Mouse (Mus musculus): ENCODE measurements at regions not wholly inside any gene's neighbourhood (a gene's known extent, or its start where the extent isn't known, plus 50 kb on each side); places are given as distances from the start of the nearest gene placed in this dataset.

GRCm38 (mm10) chr1:76664381-76664780 is 850.5 kb downstream of the Epha4 start:
- H3K27me3 ChIP-seq (ENCODE audit: control insufficient read depth, insufficient read depth, low read length, poor library complexity, severe bottlenecking) = no peaks in the 10 kb centered on the region
- H3K9ac ChIP-seq (ENCODE audit: low read depth, poor library complexity, severe bottlenecking) = no peak overlapping the region
- H3K36me3 ChIP-seq (ENCODE audit: control insufficient read depth, insufficient read depth, low read length, poor library complexity, severe bottlenecking) = no peaks in the 10 kb centered on the region
- H3K9me3 ChIP-seq (replicated peaks; ENCODE audit: control insufficient read depth, insufficient read depth, low read length, poor library complexity, severe bottlenecking) = no peaks in the 10 kb centered on the region
- TF ChIP-seq CTCF (IDR thresholded peaks at IDR 0.05; ENCODE audit: low read depth, low read length) (no peak), POLR2A (IDR thresholded peaks at IDR 0.05; ENCODE audit: insufficient read depth, low read length) (no peak), EP300 (IDR thresholded peaks at IDR 0.05; ENCODE audit: insufficient read depth, low read depth, low read length) (no peak)
- H3K4me1 ChIP-seq (ENCODE audit: control insufficient read depth, insufficient read depth, low read length) = no peaks in the 10 kb centered on the region
- no peak overlapping the region for H3K4me3 ChIP-seq (ENCODE audit: low read depth, low read length)
- no peak overlapping the region for H3K27ac ChIP-seq (ENCODE audit: insufficient read depth, low read length)

GRCm38 (mm10) chr1:76676836-76677235 is 838.1 kb downstream of the Epha4 start:
- Histone ChIP-seq H3K36me3 (ENCODE audit: control insufficient read depth, insufficient read depth, low read length, poor library complexity, severe bottlenecking) (no peaks in the 10 kb centered on the region), H3K27me3 (ENCODE audit: control insufficient read depth, insufficient read depth, low read length, poor library complexity, severe bottlenecking) (no peaks in the 10 kb centered on the region), H3K4me3 (ENCODE audit: low read depth, low read length) (no peak overlapping the region), H3K27ac (ENCODE audit: insufficient read depth, low read length) (no peak overlapping the region), H3K9ac (ENCODE audit: low read depth, poor library complexity, severe bottlenecking) (no peak overlapping the region), H3K4me1 (ENCODE audit: control insufficient read depth, insufficient read depth, low read length) (no peaks in the 10 kb centered on the region), H3K9me3 (replicated peaks; ENCODE audit: control insufficient read depth, insufficient read depth, low read length, poor library complexity, severe bottlenecking) (no peaks in the 10 kb centered on the region)
- no peak for TF ChIP-seq CTCF (IDR thresholded peaks at IDR 0.05; ENCODE audit: low read depth, low read length)
- no peak for TF ChIP-seq POLR2A (IDR thresholded peaks at IDR 0.05; ENCODE audit: insufficient read depth, low read length)
- TF ChIP-seq EP300 (IDR thresholded peaks at IDR 0.05; ENCODE audit: insufficient read depth, low read depth, low read length) = no peak

- Histone ChIP-seq H3K4me1 (ENCODE audit: control insufficient read depth, insufficient read depth, low read length) (no peaks in the 10 kb centered on the region), H3K9me3 (replicated peaks; ENCODE audit: control insufficient read depth, insufficient read depth, low read length, poor library complexity, severe bottlenecking) (no peaks in the 10 kb centered on the region), H3K27me3 (ENCODE audit: control insufficient read depth, insufficient read depth, low read length, poor library complexity, severe bottlenecking) (no peaks in the 10 kb centered on the region), H3K36me3 (ENCODE audit: control insufficient read depth, insufficient read depth, low read length, poor library complexity, severe bottlenecking) (no peaks in the 10 kb centered on the region), H3K4me3 (ENCODE audit: low read depth, low read length) (no peak overlapping the region), H3K27ac (ENCODE audit: insufficient read depth, low read length) (no peak overlapping the region), H3K9ac (ENCODE audit: low read depth, poor library complexity, severe bottlenecking) (no peak overlapping the region)
- no peak for TF ChIP-seq CTCF (IDR thresholded peaks at IDR 0.05; ENCODE audit: low read depth, low read length)
- no peak for TF ChIP-seq EP300 (IDR thresholded peaks at IDR 0.05; ENCODE audit: insufficient read depth, low read depth, low read length)
- no peak for TF ChIP-seq POLR2A (IDR thresholded peaks at IDR 0.05; ENCODE audit: insufficient read depth, low read length)
Observed at GRCm38 (mm10) chr1:76705556-76705955, 809.3 kb downstream of the Epha4 start.

GRCm38 (mm10) chr1:76717639-76718292 is 797.1 kb downstream of the Epha4 start:
- Histone ChIP-seq H3K36me3 (ENCODE audit: control insufficient read depth, insufficient read depth, low read length, poor library complexity, severe bottlenecking) (no peaks in the 10 kb centered on the region), H3K27me3 (ENCODE audit: control insufficient read depth, insufficient read depth, low read length, poor library complexity, severe bottlenecking) (no peaks in the 10 kb centered on the region), H3K4me1 (ENCODE audit: control insufficient read depth, insufficient read depth, low read length) (no peaks in the 10 kb centered on the region), H3K9ac (ENCODE audit: low read depth, poor library complexity, severe bottlenecking) (no peak overlapping the region), H3K27ac (ENCODE audit: insufficient read depth, low read length) (no peak overlapping the region), H3K9me3 (replicated peaks; ENCODE audit: control insufficient read depth, insufficient read depth, low read length, poor library complexity, severe bottlenecking) (no peaks in the 10 kb centered on the region), H3K4me3 (ENCODE audit: low read depth, low read length) (no peak overlapping the region)
- TF ChIP-seq CTCF (IDR thresholded peaks at IDR 0.05; ENCODE audit: low read depth, low read length) = no peak
- TF ChIP-seq EP300 (IDR thresholded peaks at IDR 0.05; ENCODE audit: insufficient read depth, low read depth, low read length) = no peak
- no peak for TF ChIP-seq POLR2A (IDR thresholded peaks at IDR 0.05; ENCODE audit: insufficient read depth, low read length)

- H3K9ac ChIP-seq (ENCODE audit: low read depth, poor library complexity, severe bottlenecking) = no peak overlapping the region
- no peak for TF ChIP-seq EP300 (IDR thresholded peaks at IDR 0.05; ENCODE audit: insufficient read depth, low read depth, low read length)
- no peak for TF ChIP-seq CTCF (IDR thresholded peaks at IDR 0.05; ENCODE audit: low read depth, low read length)
- no peak for TF ChIP-seq POLR2A (IDR thresholded peaks at IDR 0.05; ENCODE audit: insufficient read depth, low read length)
- no peak overlapping the region for H3K27ac ChIP-seq (ENCODE audit: insufficient read depth, low read length)
- no peak overlapping the region for H3K4me3 ChIP-seq (ENCODE audit: low read depth, low read length)
- H3K36me3 ChIP-seq (ENCODE audit: control insufficient read depth, insufficient read depth, low read length, poor library complexity, severe bottlenecking) = no peaks in the 10 kb centered on the region
- H3K4me1 ChIP-seq (ENCODE audit: control insufficient read depth, insufficient read depth, low read length) = no peaks in the 10 kb centered on the region
- H3K27me3 ChIP-seq (ENCODE audit: control insufficient read depth, insufficient read depth, low read length, poor library complexity, severe bottlenecking) = no peaks in the 10 kb centered on the region
- H3K9me3 ChIP-seq (replicated peaks; ENCODE audit: control insufficient read depth, insufficient read depth, low read length, poor library complexity, severe bottlenecking) = no peaks in the 10 kb centered on the region
Observed at GRCm38 (mm10) chr1:76724453-76724852, 790.4 kb downstream of the Epha4 start.

- H3K4me1 ChIP-seq (ENCODE audit: control insufficient read depth, insufficient read depth, low read length) = no peaks in the 10 kb centered on the region
- H3K36me3 ChIP-seq (ENCODE audit: control insufficient read depth, insufficient read depth, low read length, poor library complexity, severe bottlenecking) = no peaks in the 10 kb centered on the region
- H3K4me3 ChIP-seq (ENCODE audit: low read depth, low read length) = no peak overlapping the region
- no peak for TF ChIP-seq EP300 (IDR thresholded peaks at IDR 0.05; ENCODE audit: insufficient read depth, low read depth, low read length)
- no peak for TF ChIP-seq POLR2A (IDR thresholded peaks at IDR 0.05; ENCODE audit: insufficient read depth, low read length)
- no peak for TF ChIP-seq CTCF (IDR thresholded peaks at IDR 0.05; ENCODE audit: low read depth, low read length)
- H3K9ac ChIP-seq (ENCODE audit: low read depth, poor library complexity, severe bottlenecking) = no peak overlapping the region
- H3K27ac ChIP-seq (ENCODE audit: insufficient read depth, low read length) = no peak overlapping the region
- no peaks in the 10 kb centered on the region for H3K27me3 ChIP-seq (ENCODE audit: control insufficient read depth, insufficient read depth, low read length, poor library complexity, severe bottlenecking)
- H3K9me3 ChIP-seq (replicated peaks; ENCODE audit: control insufficient read depth, insufficient read depth, low read length, poor library complexity, severe bottlenecking) = no peaks in the 10 kb centered on the region
Observed at GRCm38 (mm10) chr1:76737003-76737402, 777.9 kb downstream of the Epha4 start.
